Mouse (Mus musculus) megakaryocyte-erythroid progenitor cell, adult 5 weeks (primary cell): Measurements from ENCODE around the gene Cct7. TPM values are rescaled to one million over a fixed set of nuclear protein-coding genes. Genes with fewer than 3 reads are reported as not detected.

Experiments
- polyA plus RNA-seq: library from polyadenylated mRNA; stranded (reverse); fragments of >175 nt; gene quantifications from 2 replicates; pipeline ENCODE4 v1.2.3, GENCODE M21; 2012

Gene Cct7
- polyA plus RNA-seq, result 55.0 and 64.0 TPM in 2 replicates

GRCm38 (mm10) chr6:85450697-85451663 lies at the start of gene Cct7:
Gene Cct7 (plus strand): TSS chr6:85451514.

GRCm38 (mm10) chr6:85423836-85424379 lies 27.4 kb upstream of the Cct7 start, which contains the start of gene Noto:
Gene Noto (plus strand): TSS chr6:85423886.

GRCm38 (mm10) chr6:85431842-85432431 lies 19.4 kb upstream of the Cct7 start, which contains the start of gene Smyd5:
Gene Smyd5 (plus strand): TSS chr6:85431989.

GRCm38 (mm10) chr6:85451664-85452410 lies 523 bp downstream of the Cct7 start, which contains the start of gene Pradc1:
Gene Pradc1 (minus strand): TSS chr6:85451970.

GRCm38 (mm10) chr6:85502911-85503250 lies 51.6 kb downstream of the Cct7 start, which contains the start of gene Fbxo41:
Gene Fbxo41 (minus strand): TSS chr6:85502994.

GRCm38 (mm10) chr6:85513531-85513910 lies 62.2 kb downstream of the Cct7 start, which contains the start of gene Egr4:
Gene Egr4 (minus strand): TSS chr6:85513589.

Other genes starting within 250 kb of the Cct7 start
- 1.3 TPM in 2 replicates for gene Sfxn5, start 118.1 kb upstream of the Cct7 start, polyA plus RNA-seq
- gene Rab11fip5, start 76.9 kb upstream of the Cct7 start, polyA plus RNA-seq, result 11.6 and 15.0 TPM in 2 replicates
- gene Noto, start 27.6 kb upstream of the Cct7 start, polyA plus RNA-seq, result not detected in 2 replicates
- gene Smyd5, start 19.5 kb upstream of the Cct7 start, polyA plus RNA-seq, result 20.2 and 23.5 TPM in 2 replicates
- gene Pradc1, start 456 bp downstream of the Cct7 start, polyA plus RNA-seq, result 22.2 and 26.2 TPM in 2 replicates
- not detected in 2 replicates for gene Fbxo41, start 51.5 kb downstream of the Cct7 start, polyA plus RNA-seq
- 13.3 and 13.8 TPM in 2 replicates for gene Egr4, start 62.1 kb downstream of the Cct7 start, polyA plus RNA-seq
- 1.1 and 1.7 TPM in 2 replicates for gene Alms1, start 136.0 kb downstream of the Cct7 start, polyA plus RNA-seq